Mouse (Mus musculus) embryonic facial prominence, embryonic 11.5 days (tissue): Measurements from ENCODE around the gene Tma7. TPM values are rescaled to one million over a fixed set of nuclear protein-coding genes. Genes with fewer than 3 reads are reported as not detected.

Source experiments
- ATAC-seq: fragments of 200-750 bp; cut with Nextera tagmentation; replicated peaks from 2 replicates; pipeline ENCODE4 v1.8.0; 2017; ENCODE audit warnings: low read depth; ENCODE audit not compliant: insufficient number of reproducible peaks, low FRiP score, low TSS enrichment
- DNase-seq: peaks from one replicate; pipeline ENCODE4 v3.0.0-alpha.2; 2015; ENCODE audit warnings: low spot score
- H3K27ac ChIP-seq: fragments of 300-500 bp; sonication (generic); replicated peaks from 2 replicates; pipeline ENCODE4 v1.5.1; 2014; ENCODE audit warnings: mild to moderate bottlenecking, low read depth, low read length, control low read depth
- H3K27me3 ChIP-seq: fragments of 300-500 bp; sonication (generic); 2 replicates; pipeline ENCODE4 v1.6.1; 2014; ENCODE audit warnings: mild to moderate bottlenecking, low read length, moderate library complexity, mixed read lengths; ENCODE audit not compliant: control insufficient read depth, insufficient read depth
- H3K36me3 ChIP-seq: fragments of 300-500 bp; sonication (generic); replicated peaks from 2 replicates; pipeline ENCODE4 v1.6.1; 2014; ENCODE audit warnings: low read depth, mild to moderate bottlenecking, low read length, moderate library complexity, mixed read lengths; ENCODE audit not compliant: control insufficient read depth, insufficient read depth
- H3K4me1 ChIP-seq: fragments of 300-500 bp; sonication (generic); 2 replicates; pipeline ENCODE4 v1.6.1; 2014; ENCODE audit warnings: low read length, mixed read lengths; ENCODE audit not compliant: control insufficient read depth, insufficient read depth
- H3K4me2 ChIP-seq: fragments of 300-500 bp; sonication (generic); 2 replicates; pipeline ENCODE4 v1.6.1; 2014; ENCODE audit warnings: low read depth, mild to moderate bottlenecking, control low read depth, low read length, moderate library complexity
- H3K4me3 ChIP-seq: fragments of 300-500 bp; sonication (generic); 2 replicates; pipeline ENCODE4 v1.5.1; 2014; ENCODE audit warnings: low read depth, low read length, control low read depth
- H3K9ac ChIP-seq: fragments of 300-500 bp; sonication (generic); replicated peaks from 2 replicates; pipeline ENCODE4 v1.6.1; 2014; ENCODE audit warnings: mild to moderate bottlenecking, control low read depth, low read length
- H3K9me3 ChIP-seq: fragments of 300-500 bp; sonication (generic); replicated peaks from 2 replicates; pipeline ENCODE4 v1.6.1; 2016; ENCODE audit warnings: mild to moderate bottlenecking, low read length, inconsistent platforms, mixed read lengths; ENCODE audit not compliant: control insufficient read depth
- WGBS: fragments of 180-500 bp; shearing (Covaris S2); extraction: QIAGEN DNeasy Blood & Tissue Kit; methylation state at CpG from one replicate; pipeline ENCODE4 v1.1.7; 2014; 5-methylcytosine and 5-hydroxymethylcytosine counted together
- polyA plus RNA-seq: library from polyadenylated mRNA; unstranded; fragments of >200 nt; fragmentation: Nextera tagmentation; extraction: Ambion mirVana; gene quantifications from 2 replicates; pipeline ENCODE4 v1.2.1, GENCODE M21; 2014

Gene Tma7
- polyA plus RNA-seq, 1 experiment from 2014 or later = 898 TPM

DNA sequence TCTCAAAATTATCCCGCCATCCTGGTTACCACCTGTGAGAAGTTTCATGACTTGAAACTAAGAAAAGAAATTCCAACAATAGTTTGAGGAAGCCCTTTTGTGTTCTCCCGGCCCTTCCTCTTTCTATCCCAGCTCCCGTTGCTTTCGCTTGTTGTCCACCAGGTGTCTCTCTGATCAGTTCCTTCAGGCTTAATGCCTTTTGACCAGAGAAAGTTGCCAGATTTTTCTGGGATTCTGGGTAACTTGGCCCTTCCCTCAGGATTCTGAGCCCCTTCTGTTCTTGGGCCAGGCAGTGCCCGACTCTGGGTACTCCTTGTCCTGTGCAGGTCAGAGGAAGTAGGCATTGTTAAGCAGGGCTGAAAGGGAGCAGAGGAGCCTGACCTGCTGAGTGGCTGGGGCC, 5.6 kb upstream of the Tma7 start:
- no peak overlapping the region for H3K9ac ChIP-seq
- peak; percentile 76 for DNase-seq
- no peak overlapping the region for H3K27ac ChIP-seq
- no peak for ATAC-seq
- H3K9me3 ChIP-seq = no peaks in the 10 kb centered on the region
- H3K4me1 ChIP-seq = no peaks in the 10 kb centered on the region
- no peak overlapping the region for H3K4me3 ChIP-seq
- no peak overlapping the region; the same call in 1 of the 2 replicates for H3K4me2 ChIP-seq
- no peaks in the 10 kb centered on the region for H3K36me3 ChIP-seq
- no peaks in the 10 kb centered on the region for H3K27me3 ChIP-seq
- 10% methylated on average over 5 of the region's 5 CpGs for WGBS

- Histone ChIP-seq H3K27me3 (no peaks in the 10 kb centered on the region), H3K9ac (no peak overlapping the region), H3K9me3 (no peaks in the 10 kb centered on the region), H3K4me2 (no peak overlapping the region), H3K27ac (no peak overlapping the region), H3K36me3 (peaks cover 6% of the 10 kb centered on the region), H3K4me1 (no peaks in the 10 kb centered on the region), H3K4me3 (no peak overlapping the region)
- 8% methylated on average over 2 of the region's 2 CpGs for WGBS
- peak; percentile 66 for DNase-seq
- no peak for ATAC-seq
These were observed 2.5 kb upstream of the Tma7 start for GRCm38 (mm10) chr9:109084922-109085321.

GRCm38 (mm10) chr9:109081749-109082123, 651 bp downstream of the Tma7 start:
- DNase-seq = no peak
- 0 out of 2 replicates have a peak overlapping the region, but pooled peaks have one; percentile 15 for H3K27ac ChIP-seq
- peak overlapping the region; percentile 80 for H3K4me3 ChIP-seq
- peak overlapping the region; percentile 80 for H3K9ac ChIP-seq
- H3K9me3 ChIP-seq = no peaks in the 10 kb centered on the region
- H3K4me2 ChIP-seq = peak overlapping the region; percentile 74
- 8% methylated on average over 11 of the region's 11 CpGs for WGBS
- peak; percentile 51; the same call in 1 of the 2 replicates for ATAC-seq
- no peaks in the 10 kb centered on the region for H3K27me3 ChIP-seq
- H3K36me3 ChIP-seq = peaks cover 6% of the 10 kb centered on the region
- no peaks in the 10 kb centered on the region for H3K4me1 ChIP-seq

GRCm38 (mm10) chr9:109080516-109080915, 1.9 kb downstream of the Tma7 start:
- 96% methylated on average over 3 of the region's 3 CpGs for WGBS
- Histone ChIP-seq H3K36me3 (peaks cover 6% of the 10 kb centered on the region), H3K4me2 (no peak overlapping the region), H3K4me1 (no peaks in the 10 kb centered on the region), H3K9ac (no peak overlapping the region), H3K27ac (no peak overlapping the region), H3K9me3 (no peaks in the 10 kb centered on the region), H3K27me3 (no peaks in the 10 kb centered on the region), H3K4me3 (no peak overlapping the region)
- ATAC-seq (no peak), DNase-seq (no peak)

DNA sequence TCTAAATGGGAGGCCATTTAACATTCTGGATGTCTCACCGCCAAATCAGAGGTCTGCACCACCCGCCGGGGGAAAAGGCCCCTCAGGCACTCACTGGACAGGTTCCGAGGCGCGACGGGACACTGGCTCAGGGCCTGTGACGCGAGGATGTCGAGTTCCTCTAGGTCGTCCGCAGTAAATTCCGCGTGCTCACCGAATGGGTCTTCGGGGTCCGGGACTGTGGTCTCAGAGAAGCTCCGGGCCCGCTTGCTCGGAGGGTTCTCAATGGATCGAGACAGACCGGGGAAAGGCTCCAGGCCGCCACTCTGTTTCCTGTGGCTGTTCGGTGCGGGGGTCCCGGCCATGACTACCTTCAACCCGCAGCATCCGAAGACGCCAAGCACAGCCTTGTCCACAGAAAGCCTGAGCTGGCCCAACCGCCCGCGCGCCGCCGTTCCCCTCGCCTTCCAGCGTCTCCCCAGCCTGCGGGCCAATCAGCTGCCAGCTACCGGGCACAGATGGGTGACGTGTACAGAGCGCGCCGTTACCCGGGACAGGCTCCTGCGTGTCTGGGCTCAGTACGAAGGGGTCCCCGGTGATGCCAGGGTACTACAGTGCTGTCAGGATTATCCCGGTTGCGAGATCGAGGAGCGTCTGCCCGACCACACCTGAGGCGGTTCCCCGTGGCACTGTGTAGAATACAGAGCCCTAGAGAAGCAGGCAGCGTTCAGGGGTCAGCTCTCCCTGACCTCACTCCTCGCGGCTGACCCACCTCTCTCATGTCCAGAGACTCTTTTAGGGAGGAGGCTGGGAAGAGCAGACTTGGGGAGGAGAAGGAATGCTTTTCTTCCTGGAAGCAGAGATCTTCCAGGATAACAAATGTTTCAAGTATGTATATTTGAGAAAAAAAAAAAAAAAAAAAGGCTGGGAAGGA, 8.5 kb downstream of the Tma7 start, which contains the start of gene Atrip:
Gene Atrip, minus strand, starts transcription at position 464 of the 913 bp plus-strand sequence.
- Histone ChIP-seq H3K4me1 (no peaks in the 10 kb centered on the region; the same call in 1 of the 2 replicates), H3K27me3 (no peaks in the 10 kb centered on the region), H3K9me3 (no peaks in the 10 kb centered on the region), H3K4me3 (peak within 1 kb of the TSS; percentile 71), H3K9ac (peak within 1 kb of the TSS; percentile 71), H3K4me2 (peak within 1 kb of the TSS; percentile 89), H3K36me3 (no peaks in the 10 kb centered on the region; the same call in 1 of the 2 replicates), H3K27ac (no peak within 1 kb of the TSS)
- DNase-seq (peak; percentile 92), ATAC-seq (peak; percentile 98)
- WGBS = under 1% methylated on average over 57 of the region's 57 CpGs

GRCm38 (mm10) chr9:109068095-109068735, 14.2 kb downstream of the Tma7 start:
- H3K4me1 ChIP-seq = no peaks in the 10 kb centered on the region; the same call in 1 of the 2 replicates
- ATAC-seq (no peak), DNase-seq (no peak)
- H3K4me3 ChIP-seq = no peak overlapping the region
- H3K9ac ChIP-seq = no peak overlapping the region
- H3K27ac ChIP-seq = no peak overlapping the region
- peaks cover 21% of the 10 kb centered on the region for H3K36me3 ChIP-seq
- WGBS = 90% methylated on average over 3 of the region's 3 CpGs
- no peaks in the 10 kb centered on the region for H3K9me3 ChIP-seq
- no peak overlapping the region for H3K4me2 ChIP-seq
- no peaks in the 10 kb centered on the region for H3K27me3 ChIP-seq

DNA sequence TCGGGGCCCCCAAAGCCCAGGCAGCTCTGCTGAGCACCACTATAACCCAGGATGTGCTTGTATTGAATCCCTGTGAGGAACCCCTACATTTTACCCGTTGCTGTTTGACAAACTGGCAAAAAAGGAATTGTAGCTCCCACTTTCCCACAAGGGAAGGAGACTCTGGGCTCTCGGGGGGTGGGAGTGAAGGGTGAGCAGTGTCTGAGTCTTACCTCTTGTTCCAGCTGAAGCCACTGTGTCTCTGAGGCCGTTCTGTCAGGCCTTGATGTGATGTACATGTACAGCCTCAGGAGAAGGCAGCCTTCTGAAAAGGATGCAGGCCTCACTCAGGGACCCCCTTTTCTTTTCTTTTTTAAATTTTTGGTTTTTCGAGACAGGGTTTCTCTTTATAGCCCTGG, 21.5 kb downstream of the Tma7 start:
- Histone ChIP-seq H3K4me3 (no peak overlapping the region), H3K4me2 (no peak overlapping the region), H3K36me3 (peaks cover 24% of the 10 kb centered on the region), H3K27me3 (no peaks in the 10 kb centered on the region), H3K4me1 (no peaks in the 10 kb centered on the region), H3K9ac (no peak overlapping the region), H3K9me3 (no peaks in the 10 kb centered on the region), H3K27ac (no peak overlapping the region)
- WGBS = 91% methylated on average over 5 of the region's 5 CpGs
- ATAC-seq (no peak), DNase-seq (no peak)
